Mouse (Mus musculus): ENCODE data around the gene Meaf6. TPM values are rescaled to one million over a fixed set of nuclear protein-coding genes. Genes with fewer than 3 reads are reported as not detected.

Gene Meaf6
- polyA plus RNA-seq, 1 experiment = 35.7 TPM

- Histone ChIP-seq H3K27ac (ENCODE audit: insufficient read depth, low read length) (no peak within 1 kb of the TSS), H3K4me1 (ENCODE audit: control insufficient read depth, insufficient read depth, low read length) (0 out of 2 replicates have a peak, but pooled peaks cover 6% of the 10 kb centered on the region), H3K4me3 (ENCODE audit: insufficient read depth, low read length) (peak within 1 kb of the TSS; percentile 62)
- TF ChIP-seq POLR2A (IDR thresholded peaks at IDR 0.05; ENCODE audit: low read depth, low read length) = peak; percentile 94
- no peak for TF ChIP-seq CTCF (IDR thresholded peaks at IDR 0.05; ENCODE audit: borderline replicate concordance, insufficient read depth, low read length)
These were observed 18.2 kb upstream of the Meaf6 start, which contains the start of gene Snip1 for GRCm38 (mm10) chr4:125066490-125067370. Snip1 (plus strand) TSS chr4:125066672.

- Histone ChIP-seq H3K4me1 (ENCODE audit: control insufficient read depth, insufficient read depth, low read length) (no peaks in the 10 kb centered on the region), H3K27ac (ENCODE audit: insufficient read depth, low read length) (no peak overlapping the region), H3K4me3 (ENCODE audit: insufficient read depth, low read length) (no peak overlapping the region)
- TF ChIP-seq CTCF (IDR thresholded peaks at IDR 0.05; ENCODE audit: borderline replicate concordance, insufficient read depth, low read length) (no peak), POLR2A (IDR thresholded peaks at IDR 0.05; ENCODE audit: low read depth, low read length) (no peak)
These were observed 7.2 kb upstream of the Meaf6 start for GRCm38 (mm10) chr4:125077700-125078099.

GRCm38 (mm10) chr4:125078698-125079097, 6.2 kb upstream of the Meaf6 start:
- H3K4me1 ChIP-seq (ENCODE audit: control insufficient read depth, insufficient read depth, low read length) = no peaks in the 10 kb centered on the region
- TF ChIP-seq CTCF (IDR thresholded peaks at IDR 0.05; ENCODE audit: borderline replicate concordance, insufficient read depth, low read length) (no peak), POLR2A (IDR thresholded peaks at IDR 0.05; ENCODE audit: low read depth, low read length) (no peak)
- no peak overlapping the region for H3K4me3 ChIP-seq (ENCODE audit: insufficient read depth, low read length)

GRCm38 (mm10) chr4:125085346-125085841, 460 bp downstream of the Meaf6 start:
- TF ChIP-seq CTCF (IDR thresholded peaks at IDR 0.05; ENCODE audit: borderline replicate concordance, insufficient read depth, low read length) = no peak
- TF ChIP-seq POLR2A (IDR thresholded peaks at IDR 0.05; ENCODE audit: low read depth, low read length) = no peak
- H3K4me1 ChIP-seq (ENCODE audit: control insufficient read depth, insufficient read depth, low read length) = no peaks in the 10 kb centered on the region
- peak overlapping the region; percentile 84 for H3K27ac ChIP-seq (ENCODE audit: insufficient read depth, low read length)
- peak overlapping the region; percentile 58 for H3K4me3 ChIP-seq (ENCODE audit: insufficient read depth, low read length)

More at GRCm38 (mm10) chr4:125078698-125079097, 6.2 kb upstream of the Meaf6 start:
- H3K27ac ChIP-seq (ENCODE audit: insufficient read depth, low read length) = no peak overlapping the region

GRCm38 (mm10) chr4:125093031-125093430, 8.1 kb downstream of the Meaf6 start:
- H3K4me3 ChIP-seq (ENCODE audit: insufficient read depth, low read length) = no peak overlapping the region
- TF ChIP-seq CTCF (IDR thresholded peaks at IDR 0.05; ENCODE audit: borderline replicate concordance, insufficient read depth, low read length) (no peak), POLR2A (IDR thresholded peaks at IDR 0.05; ENCODE audit: low read depth, low read length) (no peak)
- no peak overlapping the region for H3K27ac ChIP-seq (ENCODE audit: insufficient read depth, low read length)
- peaks cover 11% of the 10 kb centered on the region for H3K4me1 ChIP-seq (ENCODE audit: control insufficient read depth, insufficient read depth, low read length)

GRCm38 (mm10) chr4:125096066-125096465, 11.1 kb downstream of the Meaf6 start:
- peaks cover 11% of the 10 kb centered on the region for H3K4me1 ChIP-seq (ENCODE audit: control insufficient read depth, insufficient read depth, low read length)
- no peak for TF ChIP-seq POLR2A (IDR thresholded peaks at IDR 0.05; ENCODE audit: low read depth, low read length)
- no peak for TF ChIP-seq CTCF (IDR thresholded peaks at IDR 0.05; ENCODE audit: borderline replicate concordance, insufficient read depth, low read length)
- H3K27ac ChIP-seq (ENCODE audit: insufficient read depth, low read length) = peak overlapping the region; percentile 38
- no peak overlapping the region for H3K4me3 ChIP-seq (ENCODE audit: insufficient read depth, low read length)

- H3K4me3 ChIP-seq (ENCODE audit: insufficient read depth, low read length) = no peak overlapping the region
- peaks cover 11% of the 10 kb centered on the region for H3K4me1 ChIP-seq (ENCODE audit: control insufficient read depth, insufficient read depth, low read length)
- TF ChIP-seq POLR2A (IDR thresholded peaks at IDR 0.05; ENCODE audit: low read depth, low read length) = no peak
- TF ChIP-seq CTCF (IDR thresholded peaks at IDR 0.05; ENCODE audit: borderline replicate concordance, insufficient read depth, low read length) = no peak
- H3K27ac ChIP-seq (ENCODE audit: insufficient read depth, low read length) = no peak overlapping the region
These were observed 12.5 kb downstream of the Meaf6 start for GRCm38 (mm10) chr4:125097412-125097811.

- Histone ChIP-seq H3K4me1 (ENCODE audit: control insufficient read depth, insufficient read depth, low read length) (peaks cover 11% of the 10 kb centered on the region), H3K27ac (ENCODE audit: insufficient read depth, low read length) (no peak overlapping the region), H3K4me3 (ENCODE audit: insufficient read depth, low read length) (no peak overlapping the region)
- TF ChIP-seq CTCF (IDR thresholded peaks at IDR 0.05; ENCODE audit: borderline replicate concordance, insufficient read depth, low read length) (peak; percentile 75), POLR2A (IDR thresholded peaks at IDR 0.05; ENCODE audit: low read depth, low read length) (no peak)
These were observed 14.5 kb downstream of the Meaf6 start for GRCm38 (mm10) chr4:125099458-125099857.

- H3K27ac ChIP-seq (ENCODE audit: insufficient read depth, low read length) = no peak overlapping the region
These were observed 16.4 kb downstream of the Meaf6 start for GRCm38 (mm10) chr4:125101334-125101733.

GRCm38 (mm10) chr4:125105354-125105753, 20.4 kb downstream of the Meaf6 start:
- TF ChIP-seq CTCF (IDR thresholded peaks at IDR 0.05; ENCODE audit: borderline replicate concordance, insufficient read depth, low read length) (no peak), POLR2A (IDR thresholded peaks at IDR 0.05; ENCODE audit: low read depth, low read length) (no peak)

More at GRCm38 (mm10) chr4:125101334-125101733, 16.4 kb downstream of the Meaf6 start:
- peaks cover 5% of the 10 kb centered on the region for H3K4me1 ChIP-seq (ENCODE audit: control insufficient read depth, insufficient read depth, low read length)
- no peak for TF ChIP-seq CTCF (IDR thresholded peaks at IDR 0.05; ENCODE audit: borderline replicate concordance, insufficient read depth, low read length)
- TF ChIP-seq POLR2A (IDR thresholded peaks at IDR 0.05; ENCODE audit: low read depth, low read length) = no peak
- no peak overlapping the region for H3K4me3 ChIP-seq (ENCODE audit: insufficient read depth, low read length)

More at GRCm38 (mm10) chr4:125105354-125105753, 20.4 kb downstream of the Meaf6 start:
- no peak overlapping the region for H3K4me3 ChIP-seq (ENCODE audit: insufficient read depth, low read length)
- H3K4me1 ChIP-seq (ENCODE audit: control insufficient read depth, insufficient read depth, low read length) = peaks cover 6% of the 10 kb centered on the region; the same call in 1 of the 2 replicates
- no peak overlapping the region for H3K27ac ChIP-seq (ENCODE audit: insufficient read depth, low read length)
